Mouse (Mus musculus) bone marrow, adult 2 months (tissue): ENCODE data around the gene Gm11596.

Experiments
- CTCF ChIP-seq: fragments of 200-500 bp; IDR thresholded peaks from 2 replicates; pipeline ENCODE4 v1.5.1; 2011; ENCODE audit warnings: low read length, control low read depth; ENCODE audit not compliant: control insufficient read depth, insufficient read depth
- POLR2A ChIP-seq: fragments of 200-500 bp; IDR thresholded peaks from 2 replicates; pipeline ENCODE4 v1.6.1; 2011; ENCODE audit warnings: low read depth, mild to moderate bottlenecking, control low read depth, low read length, borderline replicate concordance; ENCODE audit not compliant: control insufficient read depth

GRCm38 (mm10) chr11:99743985-99744384 is 49.3 kb downstream of the Gm11596 start:
- TF ChIP-seq POLR2A (no peak), CTCF (no peak)
